Mouse (Mus musculus): Measurements from ENCODE around the gene Fbxo4. TPM values are rescaled to one million over a fixed set of nuclear protein-coding genes. Genes with fewer than 3 reads are reported as not detected.
A peak's percentile ranks its signal among the peaks of the same experiment; 100 is the strongest.

Fbxo4 gene
- polyA plus RNA-seq, 1 experiment, result 4.5 TPM

GRCm38 (mm10) chr15:3999144-3999543, 19.8 kb upstream of the Fbxo4 start:
- 92% methylated on average over 2 of the region's 2 CpGs for WGBS
- H3K36me3 ChIP-seq (ENCODE audit: control insufficient read depth, insufficient read depth, low read length), result no peaks in the 10 kb centered on the region
- TF ChIP-seq CTCF (IDR thresholded peaks at IDR 0.05; ENCODE audit: borderline replicate concordance, control insufficient read depth, extremely low read depth, insufficient read depth, low read length, poor library complexity) (no peak), POLR2A (IDR thresholded peaks at IDR 0.05; ENCODE audit: control insufficient read depth, extremely low read depth, insufficient read depth, low read length, poor library complexity) (no peak)
- DNase-seq, result no peak
- no peak overlapping the region for H3K4me3 ChIP-seq (ENCODE audit: control insufficient read depth, insufficient read depth, low read length)
- H3K4me1 ChIP-seq (replicated peaks; ENCODE audit: control insufficient read depth, insufficient read depth, low read length), result no peaks in the 10 kb centered on the region
- no peaks in the 10 kb centered on the region for H3K27me3 ChIP-seq (ENCODE audit: control insufficient read depth, insufficient read depth, low read length)
- no peak overlapping the region for H3K27ac ChIP-seq (ENCODE audit: control insufficient read depth, insufficient read depth, low read length)

GRCm38 (mm10) chr15:3996267-3997010, 17.1 kb upstream of the Fbxo4 start:
- TF ChIP-seq CTCF (IDR thresholded peaks at IDR 0.05; ENCODE audit: borderline replicate concordance, control insufficient read depth, extremely low read depth, insufficient read depth, low read length, poor library complexity) (no peak), POLR2A (IDR thresholded peaks at IDR 0.05; ENCODE audit: control insufficient read depth, extremely low read depth, insufficient read depth, low read length, poor library complexity) (no peak)
- no peaks in the 10 kb centered on the region for H3K4me1 ChIP-seq (replicated peaks; ENCODE audit: control insufficient read depth, insufficient read depth, low read length)
- 23% methylated on average over 14 of the region's 14 CpGs for WGBS
- no peaks in the 10 kb centered on the region for H3K27me3 ChIP-seq (ENCODE audit: control insufficient read depth, insufficient read depth, low read length)
- peak overlapping the region; percentile 60 for H3K4me3 ChIP-seq (ENCODE audit: control insufficient read depth, insufficient read depth, low read length)
- H3K27ac ChIP-seq (ENCODE audit: control insufficient read depth, insufficient read depth, low read length), result peak overlapping the region; percentile 55
- H3K36me3 ChIP-seq (ENCODE audit: control insufficient read depth, insufficient read depth, low read length), result peaks cover 4% of the 10 kb centered on the region
- no peak for DNase-seq

- TF ChIP-seq POLR2A (IDR thresholded peaks at IDR 0.05; ENCODE audit: control insufficient read depth, extremely low read depth, insufficient read depth, low read length, poor library complexity), result peak; percentile 84
- no peak for TF ChIP-seq CTCF (IDR thresholded peaks at IDR 0.05; ENCODE audit: borderline replicate concordance, control insufficient read depth, extremely low read depth, insufficient read depth, low read length, poor library complexity)
- no peaks in the 10 kb centered on the region for H3K27me3 ChIP-seq (ENCODE audit: control insufficient read depth, insufficient read depth, low read length)
- peak; percentile 98 for DNase-seq
- WGBS, result under 1% methylated on average over 60 of the region's 61 CpGs
- peaks cover 6% of the 10 kb centered on the region for H3K36me3 ChIP-seq (ENCODE audit: control insufficient read depth, insufficient read depth, low read length)
- peak within 1 kb of the TSS; percentile 79 for H3K4me3 ChIP-seq (ENCODE audit: control insufficient read depth, insufficient read depth, low read length)
- no peaks in the 10 kb centered on the region for H3K4me1 ChIP-seq (replicated peaks; ENCODE audit: control insufficient read depth, insufficient read depth, low read length)
- peak within 1 kb of the TSS; percentile 55 for H3K27ac ChIP-seq (ENCODE audit: control insufficient read depth, insufficient read depth, low read length)
Observed at GRCm38 (mm10) chr15:3995448-3996266, 16.3 kb upstream of the Fbxo4 start, which contains the start of gene AW549877. AW549877 (minus strand) TSS chr15:3995744.

- peak overlapping the region; percentile 79 for H3K4me3 ChIP-seq (ENCODE audit: control insufficient read depth, insufficient read depth, low read length)
- 20% methylated on average over 14 of the region's 14 CpGs for WGBS
- no peak for DNase-seq
- no peak for TF ChIP-seq POLR2A (IDR thresholded peaks at IDR 0.05; ENCODE audit: control insufficient read depth, extremely low read depth, insufficient read depth, low read length, poor library complexity)
- TF ChIP-seq CTCF (IDR thresholded peaks at IDR 0.05; ENCODE audit: borderline replicate concordance, control insufficient read depth, extremely low read depth, insufficient read depth, low read length, poor library complexity), result no peak
- no peaks in the 10 kb centered on the region for H3K27me3 ChIP-seq (ENCODE audit: control insufficient read depth, insufficient read depth, low read length)
- H3K27ac ChIP-seq (ENCODE audit: control insufficient read depth, insufficient read depth, low read length), result peak overlapping the region; percentile 46
- H3K36me3 ChIP-seq (ENCODE audit: control insufficient read depth, insufficient read depth, low read length), result peaks cover 13% of the 10 kb centered on the region
- no peaks in the 10 kb centered on the region for H3K4me1 ChIP-seq (replicated peaks; ENCODE audit: control insufficient read depth, insufficient read depth, low read length)
Observed at GRCm38 (mm10) chr15:3994852-3995447, 15.6 kb upstream of the Fbxo4 start.

- peak; percentile 47 for DNase-seq
- H3K36me3 ChIP-seq (ENCODE audit: control insufficient read depth, insufficient read depth, low read length), result peaks cover 44% of the 10 kb centered on the region
Observed at GRCm38 (mm10) chr15:3987981-3988380, 8.6 kb upstream of the Fbxo4 start.

GRCm38 (mm10) chr15:3984876-3985275, 5.5 kb upstream of the Fbxo4 start:
- TF ChIP-seq CTCF (IDR thresholded peaks at IDR 0.05; ENCODE audit: borderline replicate concordance, control insufficient read depth, extremely low read depth, insufficient read depth, low read length, poor library complexity), result no peak
- no peak for TF ChIP-seq POLR2A (IDR thresholded peaks at IDR 0.05; ENCODE audit: control insufficient read depth, extremely low read depth, insufficient read depth, low read length, poor library complexity)
- no peak for DNase-seq
- H3K27ac ChIP-seq (ENCODE audit: control insufficient read depth, insufficient read depth, low read length), result no peak overlapping the region
- WGBS, result 94% methylated on average over 2 of the region's 2 CpGs
- H3K27me3 ChIP-seq (ENCODE audit: control insufficient read depth, insufficient read depth, low read length), result no peaks in the 10 kb centered on the region
- H3K36me3 ChIP-seq (ENCODE audit: control insufficient read depth, insufficient read depth, low read length), result peaks cover 31% of the 10 kb centered on the region
- no peak overlapping the region for H3K4me3 ChIP-seq (ENCODE audit: control insufficient read depth, insufficient read depth, low read length)
- no peaks in the 10 kb centered on the region for H3K4me1 ChIP-seq (replicated peaks; ENCODE audit: control insufficient read depth, insufficient read depth, low read length)

More at GRCm38 (mm10) chr15:3987981-3988380, 8.6 kb upstream of the Fbxo4 start:
- TF ChIP-seq POLR2A (IDR thresholded peaks at IDR 0.05; ENCODE audit: control insufficient read depth, extremely low read depth, insufficient read depth, low read length, poor library complexity) (no peak), CTCF (IDR thresholded peaks at IDR 0.05; ENCODE audit: borderline replicate concordance, control insufficient read depth, extremely low read depth, insufficient read depth, low read length, poor library complexity) (no peak)
- Histone ChIP-seq H3K27ac (ENCODE audit: control insufficient read depth, insufficient read depth, low read length) (no peak overlapping the region), H3K27me3 (ENCODE audit: control insufficient read depth, insufficient read depth, low read length) (no peaks in the 10 kb centered on the region), H3K4me3 (ENCODE audit: control insufficient read depth, insufficient read depth, low read length) (no peak overlapping the region), H3K4me1 (replicated peaks; ENCODE audit: control insufficient read depth, insufficient read depth, low read length) (no peaks in the 10 kb centered on the region)
- WGBS, result 80% methylated on average over 2 of the region's 2 CpGs
